Mouse (Mus musculus) urinary bladder, postnatal 25 days (tissue): ENCODE results near the gene Wdr5b.
A peak's percentile ranks its signal among the peaks of the same experiment; 100 is the strongest.
"Not testable (repeated sequence)": the region's sequence is repeated elsewhere in the genome, so short reads cannot be mapped to it uniquely, and the experiment has no call there.

Experiments used
- DNase-seq: peaks from one replicate; pipeline ENCODE4 v3.0.0; 2022; ENCODE audit warnings: low spot score

Wdr5b gene

DNA sequence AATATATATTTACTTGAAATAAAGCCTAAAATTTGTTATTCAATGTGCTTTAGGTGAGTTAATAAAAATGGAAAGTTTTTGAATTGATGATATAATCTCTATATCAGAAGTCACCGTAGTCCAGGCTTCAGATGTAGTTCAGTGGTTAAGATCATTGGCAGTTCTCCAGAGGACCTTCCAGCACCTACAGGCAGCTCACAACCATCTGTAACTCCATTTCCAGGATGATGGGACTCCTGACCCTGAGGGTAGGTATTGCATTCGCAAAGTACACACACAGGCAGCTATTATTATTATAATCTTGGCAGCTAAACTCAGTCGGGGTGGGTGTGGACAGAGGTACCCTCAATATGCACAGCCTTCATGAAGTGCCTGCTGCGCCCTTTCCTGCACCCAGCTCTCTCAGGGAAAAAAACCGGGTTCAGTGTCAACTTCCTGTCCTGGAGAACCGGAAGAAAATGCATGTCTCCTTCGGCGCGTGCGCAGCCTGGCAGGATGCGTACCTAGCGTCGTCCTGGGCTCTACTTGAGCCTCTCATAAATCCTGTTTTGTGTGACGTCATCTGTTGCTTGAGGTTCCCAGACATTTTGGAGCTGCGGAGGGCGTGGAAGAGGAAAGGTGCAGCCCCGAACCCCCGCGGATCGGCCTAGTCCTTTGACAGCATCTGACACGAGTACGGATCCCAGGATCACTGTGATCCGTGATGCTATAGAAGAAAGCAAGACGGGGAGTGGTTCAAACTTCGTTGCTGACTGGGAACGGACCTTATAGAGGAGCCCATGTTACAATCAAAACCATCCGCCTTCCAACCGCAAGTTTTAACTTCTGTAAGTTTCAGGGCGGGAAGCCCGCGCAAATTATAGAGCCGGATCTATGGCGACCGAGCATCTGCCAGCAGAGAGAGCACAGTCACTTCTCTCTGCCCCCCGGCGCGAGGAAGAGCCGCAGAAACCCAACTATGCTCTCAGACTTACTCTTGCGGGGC, at the start of gene Wdr5b:
TSS of gene Wdr5b (plus strand) at position 551 of the 985 bp plus-strand sequence.
- DNase-seq, result peak; percentile 76

- no peak for DNase-seq
Observed at GRCm38 (mm10) chr16:35992391-35992790, 48.6 kb upstream of the Wdr5b start.

DNA sequence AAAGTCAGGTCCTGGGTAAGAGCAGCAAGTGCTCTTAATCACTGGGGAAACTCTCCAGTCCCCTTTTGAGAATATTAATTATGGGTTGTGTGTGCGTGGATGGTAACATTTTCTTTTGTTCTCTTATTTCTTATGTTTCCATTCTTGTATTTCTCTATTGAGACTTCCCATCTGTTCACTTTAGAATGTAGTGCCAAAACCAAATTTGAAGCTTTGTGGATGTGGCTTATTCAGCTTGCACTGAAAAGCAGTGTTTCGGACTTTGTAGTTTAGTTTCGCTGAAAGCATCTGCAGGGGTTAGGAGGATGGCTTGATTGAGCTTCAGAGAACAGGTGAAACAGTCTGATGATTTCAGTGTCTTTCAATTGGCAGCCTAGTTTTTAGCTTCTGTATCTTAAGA, 47.7 kb upstream of the Wdr5b start:
- DNase-seq, result no peak

DNA sequence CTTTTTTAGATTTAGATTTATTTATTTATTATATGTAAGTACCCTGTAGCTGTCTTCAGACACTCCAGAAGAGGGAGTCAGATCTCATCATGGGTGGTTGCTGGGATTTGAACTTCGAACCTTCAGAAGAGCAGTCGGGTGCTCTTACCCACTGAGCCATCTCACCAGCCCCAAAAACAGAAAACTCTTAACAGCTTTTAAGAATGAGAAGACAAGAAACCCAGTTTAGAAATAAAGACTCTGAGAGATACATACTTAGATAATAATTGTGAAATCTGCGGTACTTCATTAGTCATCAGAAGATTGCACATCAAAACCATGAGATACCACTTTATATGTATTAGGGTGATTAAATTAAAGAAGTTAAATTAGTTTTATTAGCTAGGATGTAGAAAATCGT, 42.1 kb upstream of the Wdr5b start:
- not testable (repeated sequence) for DNase-seq

DNA sequence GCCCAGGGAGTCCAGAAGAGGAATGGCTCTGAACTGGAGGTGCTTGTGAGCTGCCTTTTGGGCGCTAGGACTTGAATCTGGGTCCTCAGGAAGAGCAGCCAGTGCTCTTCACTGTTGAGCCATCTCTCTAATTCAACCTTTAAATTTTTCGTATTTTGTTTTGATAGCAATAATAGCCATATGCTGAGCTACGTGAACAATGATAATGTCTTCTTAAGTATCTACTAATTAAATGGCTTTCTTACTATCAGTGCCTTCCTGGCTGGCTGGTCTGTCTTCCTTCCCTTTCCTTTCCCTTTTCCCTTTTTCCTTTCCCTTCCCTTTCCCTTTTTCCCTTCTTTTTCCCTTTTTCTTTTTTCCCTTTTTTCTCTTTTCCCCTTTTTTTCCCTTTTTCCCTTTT, 32.6 kb upstream of the Wdr5b start:
- no peak for DNase-seq

DNA sequence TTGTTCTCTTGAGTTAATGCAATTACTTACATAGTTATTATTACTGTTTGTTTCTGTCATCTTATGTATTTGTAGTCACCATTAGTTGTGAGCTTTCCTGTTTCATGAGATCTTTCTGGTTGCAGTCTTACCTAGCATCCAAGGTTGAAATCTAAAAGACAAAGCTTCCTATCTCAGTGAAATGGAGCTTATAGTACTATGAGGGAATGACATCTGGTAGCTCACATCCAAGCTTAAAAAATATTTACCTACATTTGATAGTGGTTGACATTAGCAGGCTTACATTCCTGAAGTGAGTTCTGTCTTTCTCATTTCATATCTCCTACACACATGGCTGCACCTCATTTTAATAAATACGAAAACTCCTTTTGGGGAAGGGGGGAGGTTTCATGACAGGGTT, 24.7 kb upstream of the Wdr5b start:
- no peak for DNase-seq

DNA sequence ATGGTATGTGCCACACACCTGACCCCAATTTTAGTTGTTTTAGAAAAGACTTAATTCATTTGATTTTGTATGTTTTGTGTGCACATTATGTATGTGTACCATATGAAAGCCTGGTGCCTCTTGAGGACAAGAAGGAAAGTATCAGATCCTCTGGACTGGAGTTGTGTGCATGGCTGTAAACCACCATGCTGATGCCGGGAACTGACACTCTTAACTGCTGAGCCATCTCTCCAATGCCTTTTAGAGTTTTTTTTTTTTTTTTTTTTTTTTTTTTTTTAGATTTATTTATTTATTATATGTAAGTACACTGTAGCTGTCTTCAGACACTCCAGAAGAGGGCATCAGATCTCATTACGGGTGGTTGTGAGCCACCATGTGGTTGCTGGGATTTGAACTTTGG, 12.9 kb upstream of the Wdr5b start:
- not testable (repeated sequence) for DNase-seq

GRCm38 (mm10) chr16:36041625-36042020, 633 bp downstream of the Wdr5b start:
- no peak for DNase-seq

DNA sequence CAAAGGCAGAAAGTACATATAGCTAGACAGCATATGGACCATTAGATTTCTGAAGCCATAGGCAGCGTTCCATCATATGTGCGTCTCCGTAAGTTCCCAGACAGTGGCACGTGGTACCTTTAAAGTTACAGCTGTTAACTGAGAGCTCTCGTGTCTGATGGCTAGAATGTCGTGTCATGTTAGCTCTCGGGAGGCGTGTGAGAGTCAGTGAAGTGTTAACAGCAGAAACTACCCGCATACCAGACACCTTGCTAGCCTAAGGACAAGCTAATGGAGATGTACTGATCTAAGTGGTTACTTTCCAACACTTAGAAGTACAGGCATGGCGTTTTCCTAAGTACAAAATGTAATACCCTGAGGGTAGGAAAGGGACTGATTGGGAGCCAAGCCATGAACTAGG, 2.1 kb downstream of the Wdr5b start:
- no peak for DNase-seq

DNA sequence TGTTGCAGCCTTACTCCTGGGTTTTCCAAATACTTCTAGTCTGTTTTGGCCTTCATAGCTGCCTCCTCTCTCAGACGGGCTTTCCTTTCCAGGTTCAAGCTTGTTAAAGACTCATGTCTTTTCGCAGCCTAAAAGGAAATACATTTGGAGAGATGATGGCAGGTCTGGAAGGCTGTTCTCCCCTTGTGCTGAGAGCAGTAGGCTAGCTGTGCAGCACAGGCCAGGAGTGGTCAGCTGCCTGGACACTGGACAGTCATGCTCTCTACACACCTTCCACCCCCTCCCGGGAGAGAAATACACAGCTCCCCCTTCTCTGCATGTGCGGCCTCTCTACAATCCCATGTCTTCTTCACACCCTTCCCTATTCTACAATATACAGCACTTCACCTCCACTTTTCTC, 3.0 kb downstream of the Wdr5b start:
- DNase-seq, result no peak

DNA sequence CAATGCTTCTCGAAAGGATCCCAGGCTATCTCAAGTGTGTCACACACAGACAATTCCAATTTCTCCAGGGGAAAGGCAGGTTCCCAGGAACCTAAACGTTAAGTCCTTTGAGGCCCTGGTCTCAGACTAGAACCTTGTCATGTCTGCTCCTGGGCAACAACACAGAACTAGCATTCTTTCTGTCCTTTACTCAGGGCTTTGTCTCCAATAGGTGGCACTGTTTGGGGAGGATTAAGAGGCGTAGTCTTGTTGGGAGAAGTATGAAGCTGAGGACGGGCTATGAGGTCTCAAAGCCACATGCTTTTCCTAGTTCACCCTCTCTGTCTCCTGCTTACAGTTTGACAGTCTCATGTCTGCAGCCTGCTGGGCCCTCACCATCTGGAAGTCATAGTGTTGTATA, 6.5 kb downstream of the Wdr5b start:
- no peak for DNase-seq

GRCm38 (mm10) chr16:36051491-36051890, 10.5 kb downstream of the Wdr5b start:
- DNase-seq, result no peak

DNA sequence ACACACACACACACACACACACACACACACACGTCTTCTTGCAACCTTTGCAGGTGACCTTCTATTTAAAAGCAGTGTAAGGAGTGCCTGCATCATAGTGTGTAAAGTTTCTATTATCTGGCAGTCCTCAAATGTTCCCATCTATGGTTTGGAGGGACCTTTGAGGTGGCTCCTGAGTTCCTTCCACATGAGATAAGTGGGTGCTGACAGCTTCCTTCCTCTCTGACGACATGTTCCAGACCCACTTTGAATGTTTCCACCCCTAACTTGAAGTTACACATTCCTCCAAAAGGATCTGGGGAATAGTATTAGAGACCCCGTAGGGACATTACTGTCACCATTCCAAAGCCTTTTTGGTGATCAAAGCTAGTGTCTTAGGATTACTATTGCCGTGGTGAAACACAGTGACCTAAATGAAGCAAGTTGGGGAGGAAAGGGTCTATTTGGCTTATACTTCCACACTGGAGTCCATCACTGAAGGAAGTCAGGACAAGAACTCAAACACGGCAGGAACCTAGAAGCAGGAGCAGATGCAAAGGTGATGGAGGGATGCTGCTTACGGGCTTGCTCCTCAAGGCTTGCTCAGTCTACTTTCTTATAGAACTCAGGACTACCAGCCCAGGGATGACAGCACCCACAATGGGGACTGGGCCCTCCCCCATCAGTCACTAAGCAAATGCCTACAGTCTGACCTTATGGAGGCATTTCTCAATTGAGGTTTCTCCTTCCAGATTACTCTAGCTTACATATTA, 12.7 kb downstream of the Wdr5b start:
- no peak for DNase-seq

- no peak for DNase-seq
Observed at GRCm38 (mm10) chr16:36054920-36055319, 13.9 kb downstream of the Wdr5b start.

DNA sequence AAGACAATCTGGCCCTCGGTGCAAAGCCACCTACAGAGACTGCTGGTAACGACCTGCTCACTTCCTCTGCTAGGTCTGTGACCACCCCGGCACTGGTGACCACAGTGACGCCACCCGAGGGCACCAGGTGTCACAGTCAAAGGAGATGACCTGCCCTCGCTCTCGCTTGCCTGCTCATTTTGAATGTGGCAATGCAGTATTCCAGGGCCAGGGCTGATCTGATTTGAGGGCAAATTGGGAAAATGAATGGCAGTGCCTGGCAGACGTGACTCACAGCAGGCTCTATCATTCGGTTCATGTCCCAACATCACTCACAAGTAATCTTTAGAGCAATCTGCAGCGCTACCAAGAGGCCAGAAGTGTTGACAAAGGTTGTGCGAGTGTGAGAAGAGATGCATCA, 15.4 kb downstream of the Wdr5b start:
- DNase-seq, result no peak

DNA sequence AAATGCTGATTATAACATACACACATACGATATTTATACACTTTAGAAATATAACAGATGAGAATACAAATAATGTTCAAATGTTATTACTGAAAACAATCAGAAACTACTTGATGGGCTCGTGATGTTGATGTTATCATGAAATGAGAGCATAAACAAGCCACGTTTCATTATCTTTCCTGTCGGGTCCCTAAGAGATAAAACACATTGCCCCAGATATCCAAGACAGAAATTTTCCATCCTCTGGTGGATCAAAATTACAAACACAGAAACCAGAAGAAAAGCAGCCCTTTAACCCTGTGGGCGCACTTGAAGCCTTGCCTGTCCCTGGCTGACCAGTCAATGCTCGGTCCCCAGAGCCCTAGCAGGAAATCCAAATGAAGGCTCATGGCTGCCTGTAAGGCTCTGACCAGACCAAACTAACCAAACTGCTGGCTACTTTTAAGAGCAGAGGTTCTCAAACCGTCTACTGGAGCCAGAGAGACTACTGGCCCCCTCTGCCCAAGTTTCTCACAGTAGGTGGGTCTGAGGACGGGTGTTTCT, 17.0 kb downstream of the Wdr5b start:
- no peak for DNase-seq

DNA sequence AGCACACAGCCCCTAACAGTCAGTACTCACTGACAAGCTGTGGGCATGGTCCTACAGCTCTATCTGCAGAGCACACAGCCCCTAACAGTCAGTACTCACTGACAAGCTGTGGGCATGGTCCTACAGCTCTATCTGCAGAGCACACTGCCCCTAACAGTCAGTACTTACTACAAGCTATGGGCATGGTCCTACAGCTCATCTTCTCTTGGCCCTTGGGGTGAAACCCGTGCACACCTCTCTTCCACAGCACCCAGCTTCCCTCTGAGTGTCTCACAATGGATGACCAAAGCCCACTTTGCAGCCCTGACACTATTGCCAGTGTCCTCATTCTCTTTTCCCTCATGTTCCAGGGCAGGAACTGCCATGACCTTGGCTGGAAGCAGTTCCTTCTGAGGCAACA, 21.5 kb downstream of the Wdr5b start:
- DNase-seq, result not testable (repeated sequence)

DNA sequence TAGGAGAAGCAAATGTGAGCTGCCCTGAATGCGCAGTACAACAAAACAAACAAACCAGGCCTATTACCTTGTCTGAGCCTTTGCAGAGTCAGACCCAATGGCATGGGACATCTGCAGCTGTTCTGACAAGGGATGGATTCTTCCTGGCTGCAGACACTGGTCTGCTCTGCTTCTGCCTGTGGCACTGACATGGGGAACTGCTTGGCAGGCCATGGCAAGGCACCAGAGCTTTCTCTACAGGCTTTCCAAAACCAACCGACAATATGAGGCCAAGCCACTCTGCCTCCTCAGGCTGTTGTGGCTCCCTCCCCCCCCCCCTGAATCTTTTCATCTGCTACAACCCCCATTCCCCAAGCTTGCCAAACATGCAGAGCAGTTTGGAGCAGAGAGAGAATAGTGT, 22.3 kb downstream of the Wdr5b start:
- DNase-seq, result no peak

- DNase-seq, result no peak
Observed at GRCm38 (mm10) chr16:36064904-36065303, 23.9 kb downstream of the Wdr5b start.

DNA sequence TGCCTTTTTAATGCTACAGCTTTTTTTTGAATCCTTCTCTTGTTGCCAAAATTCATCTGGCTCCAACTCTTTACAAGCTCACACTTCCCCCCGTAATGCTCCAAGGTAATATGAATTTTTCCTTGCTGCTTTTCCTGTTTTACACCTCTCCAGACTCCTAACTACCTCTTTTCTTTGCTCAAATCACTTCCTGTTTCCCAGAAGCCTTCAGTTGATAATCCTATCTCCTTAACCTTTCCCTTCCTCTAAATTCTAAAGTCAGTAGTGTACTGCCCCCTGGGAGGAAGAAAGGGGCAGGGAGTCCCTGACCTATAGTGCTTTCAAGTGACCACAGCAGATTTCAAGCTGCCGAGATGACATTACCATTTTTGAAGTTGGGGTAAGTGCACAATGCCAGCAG, 26.7 kb downstream of the Wdr5b start:
- DNase-seq, result no peak

DNA sequence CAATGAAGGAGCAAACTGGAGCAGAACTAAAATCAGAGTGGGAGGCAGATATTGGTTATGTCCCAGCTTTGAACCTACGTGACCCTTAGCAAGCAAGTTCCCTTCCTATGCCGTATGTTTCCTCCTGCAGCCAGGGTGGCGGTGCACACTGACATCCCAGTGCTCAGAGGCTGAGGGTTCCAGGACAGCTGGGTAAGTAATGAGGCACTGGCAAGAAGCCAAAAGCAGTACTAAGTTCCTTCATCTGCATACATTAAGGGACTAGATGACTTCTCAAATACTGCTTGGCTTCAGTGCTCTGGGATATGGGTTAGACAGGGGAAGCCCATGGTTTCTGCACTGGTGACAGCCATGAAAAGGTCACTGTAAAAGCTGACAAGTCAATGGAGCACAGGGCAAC, 27.4 kb downstream of the Wdr5b start:
- DNase-seq, result no peak

- DNase-seq, result no peak
Observed at GRCm38 (mm10) chr16:36069819-36070575, 29.0 kb downstream of the Wdr5b start.
